Mouse (Mus musculus) cerebellum, adult 9-11 months (tissue): ENCODE data around the gene Hrh3.

Experiments used
- DNase-seq: peaks from one replicate; pipeline ENCODE4 v3.0.0; 2022

Gene Hrh3

GRCm38 (mm10) chr2:180105441-180106190 is 1.3 kb upstream of the Hrh3 start:
- peak; percentile 69 for DNase-seq

DNA sequence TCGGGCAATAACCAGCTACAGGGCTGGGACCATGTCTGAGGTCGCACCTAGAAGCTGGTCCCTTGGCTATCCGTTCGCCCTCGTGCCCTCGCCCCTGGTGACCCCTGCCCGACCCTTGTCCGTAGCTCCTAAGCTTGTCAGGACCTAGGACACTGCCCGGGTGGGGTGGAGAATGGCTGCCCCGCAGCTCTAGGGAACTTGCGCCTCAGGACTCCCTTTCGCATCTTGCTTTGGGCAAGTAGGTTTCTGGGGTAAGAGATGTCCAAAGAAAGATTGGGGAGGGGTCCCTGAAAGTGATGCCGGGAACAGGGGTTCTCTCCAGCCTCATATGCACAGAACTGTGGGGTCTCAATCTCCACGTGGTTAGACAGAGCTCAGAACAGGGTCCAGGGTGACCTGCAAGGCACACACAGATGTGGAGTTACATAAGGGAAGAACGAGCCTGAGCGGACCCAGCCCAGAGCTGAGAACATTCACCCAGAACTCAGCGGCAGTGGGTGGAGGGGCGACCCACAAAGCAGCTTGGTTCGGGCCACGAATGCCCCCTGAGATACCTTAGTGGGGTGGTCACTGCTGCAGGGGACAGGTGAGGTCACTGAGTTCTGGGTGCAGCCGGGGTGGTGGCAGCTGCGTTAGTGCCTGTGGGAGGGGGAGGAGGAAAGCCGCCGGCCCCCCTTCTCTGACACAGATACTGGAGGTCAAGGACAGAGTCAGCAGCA is 530 bp upstream of the Hrh3 start:
- DNase-seq: peak; percentile 69

DNA sequence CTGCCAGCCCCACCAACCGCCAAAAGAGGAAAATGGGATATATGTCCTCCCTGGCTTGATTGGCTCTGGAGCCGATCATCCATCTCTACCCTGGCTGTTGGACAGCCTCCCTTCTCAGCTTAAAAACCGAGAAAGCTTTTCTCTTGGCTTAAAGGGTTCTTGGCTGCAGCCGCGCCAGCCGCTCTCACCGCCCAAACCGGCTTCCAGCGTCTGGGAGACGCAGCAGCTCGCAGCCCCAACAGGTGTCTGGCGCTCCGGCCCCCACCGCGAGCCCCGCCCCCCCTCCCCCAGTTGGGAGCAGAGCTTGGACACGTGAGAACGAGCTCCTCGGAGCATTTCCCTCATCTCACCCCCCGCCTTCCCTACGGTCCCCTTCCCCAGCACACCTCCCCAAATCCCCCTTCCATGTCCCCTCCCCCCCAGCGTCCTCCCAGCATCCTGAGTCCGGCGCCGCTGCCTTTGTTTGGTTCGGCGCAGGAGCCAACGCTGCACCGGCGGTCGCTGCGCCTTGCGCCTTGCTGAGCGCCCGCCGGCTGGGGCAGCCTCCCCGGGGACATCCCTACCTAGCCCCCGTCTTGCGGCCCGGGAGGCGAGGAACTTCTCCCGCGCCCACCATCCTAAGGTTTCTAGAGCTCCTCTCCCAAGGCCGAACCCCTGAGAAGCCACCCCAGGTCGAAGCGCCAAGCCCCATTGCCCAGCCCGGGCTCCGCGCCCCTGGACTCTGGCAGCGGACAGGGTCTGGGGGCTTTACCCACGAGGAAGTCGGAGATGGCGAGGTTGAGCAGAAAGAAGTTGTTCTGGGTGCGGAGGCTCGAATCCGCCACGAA is 924 bp downstream of the Hrh3 start:
- DNase-seq: peak; percentile 60

DNA sequence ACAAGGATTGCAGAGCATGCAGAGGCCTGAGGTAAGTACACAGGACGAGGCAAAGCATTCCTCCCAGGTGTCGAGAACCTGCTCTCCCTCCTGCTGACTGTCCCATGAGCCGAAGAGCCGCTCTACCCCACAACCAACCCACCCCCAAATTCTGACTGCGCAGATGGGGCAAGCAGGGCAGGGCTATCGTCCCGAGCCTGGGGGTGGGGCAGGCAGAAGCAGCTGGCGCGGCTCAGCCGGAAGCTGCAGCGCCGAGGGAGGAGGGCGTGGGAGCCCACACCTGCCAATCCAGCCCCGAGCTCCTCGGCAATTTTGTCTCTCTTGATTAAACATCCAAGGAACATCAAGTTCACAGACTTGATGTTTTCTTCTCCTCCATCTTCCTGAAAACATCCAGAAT is 4.8 kb downstream of the Hrh3 start:
- no peak for DNase-seq

GRCm38 (mm10) chr2:180098167-180098566 is 6.1 kb downstream of the Hrh3 start:
- no peak for DNase-seq

DNA sequence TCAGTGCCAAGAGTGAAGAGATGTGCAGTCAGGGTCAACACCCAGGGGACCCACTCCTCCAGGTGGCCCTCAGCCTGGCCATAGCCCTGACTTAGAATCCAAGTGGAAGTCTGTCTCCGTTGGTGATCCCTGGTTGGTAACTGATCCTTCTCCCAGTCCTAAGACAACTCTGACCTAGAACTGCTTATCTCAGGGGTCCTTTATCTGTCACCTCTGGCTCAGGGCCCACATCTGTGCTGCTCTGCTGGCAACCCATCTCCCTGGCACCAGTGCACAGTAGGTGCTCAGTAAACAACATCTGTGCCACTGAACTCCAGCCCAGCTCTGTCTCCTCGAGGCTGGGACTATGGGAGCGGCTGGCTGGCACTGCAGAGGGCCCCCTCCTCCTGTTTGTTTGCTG is 6.7 kb downstream of the Hrh3 start:
- no peak for DNase-seq

- DNase-seq: no peak
Observed at GRCm38 (mm10) chr2:180095711-180096110, 8.6 kb downstream of the Hrh3 start.

DNA sequence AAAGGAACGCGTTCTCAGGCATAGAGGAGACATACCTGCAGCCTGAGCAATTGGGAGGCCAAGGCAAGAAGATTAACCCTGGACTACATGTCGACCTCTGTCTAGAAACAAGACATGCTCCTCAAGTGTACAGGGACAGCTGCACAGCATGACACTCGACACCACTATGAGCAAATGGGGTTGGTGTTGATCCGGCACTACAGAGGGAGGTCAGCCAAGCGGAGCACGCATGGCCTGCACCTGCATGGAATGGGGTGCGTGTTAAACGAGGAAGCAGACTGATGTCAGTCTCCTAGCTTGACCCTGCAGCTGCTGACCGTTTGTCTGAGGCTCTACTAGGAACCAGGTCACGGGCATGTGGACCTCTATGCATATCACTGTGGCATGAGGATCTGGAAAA is 14.0 kb downstream of the Hrh3 start:
- DNase-seq: no peak

DNA sequence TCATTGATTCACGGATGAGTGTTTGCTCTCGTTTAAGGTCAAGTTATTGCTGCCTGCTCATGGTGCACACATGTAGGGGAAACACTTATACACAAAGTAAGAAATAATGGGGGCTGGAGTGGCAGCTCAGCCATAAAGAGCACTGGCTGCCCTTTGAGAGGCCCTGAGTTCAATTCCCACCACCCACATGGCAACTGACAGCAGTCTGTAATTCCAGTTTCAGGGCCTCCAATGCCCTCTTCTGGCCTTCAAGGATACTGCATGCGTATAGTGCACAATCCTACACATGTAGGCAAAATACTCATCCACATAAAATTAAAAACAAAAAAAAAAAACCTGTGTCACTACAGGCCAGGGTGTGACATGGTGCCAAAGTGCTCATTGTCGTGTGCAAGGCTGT is 16.8 kb downstream of the Hrh3 start:
- DNase-seq: no peak

- DNase-seq: no peak
Observed at GRCm38 (mm10) chr2:180086637-180087027, 17.7 kb downstream of the Hrh3 start.

- no peak for DNase-seq
Observed at GRCm38 (mm10) chr2:180085926-180086636, 18.2 kb downstream of the Hrh3 start.

GRCm38 (mm10) chr2:180084565-180084964 is 19.7 kb downstream of the Hrh3 start:
- no peak for DNase-seq

- no peak for DNase-seq
Observed at GRCm38 (mm10) chr2:180083063-180083462, 21.2 kb downstream of the Hrh3 start.

GRCm38 (mm10) chr2:180080680-180081079 is 23.6 kb downstream of the Hrh3 start:
- no peak for DNase-seq

- DNase-seq: no peak
Observed at GRCm38 (mm10) chr2:180077622-180078021, 26.7 kb downstream of the Hrh3 start.

DNA sequence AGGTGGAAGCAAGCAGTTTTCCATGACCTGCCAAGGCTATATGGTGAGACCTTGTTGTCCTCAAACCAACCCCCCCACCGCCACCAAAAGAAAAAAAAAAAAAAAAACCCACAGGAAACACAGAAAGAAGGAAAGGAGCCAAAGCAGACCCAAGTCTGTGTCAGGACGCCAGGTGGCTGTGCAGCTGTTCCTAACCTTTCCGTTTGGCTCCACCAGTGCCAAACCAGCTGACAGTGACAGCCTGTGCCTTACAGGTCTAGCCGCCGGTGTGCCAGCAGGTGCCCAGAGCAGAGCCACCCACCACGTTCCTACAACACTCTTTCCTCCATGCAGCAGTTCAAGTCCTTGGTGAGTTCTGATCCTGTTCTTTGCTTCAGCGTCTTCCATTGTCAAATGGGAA is 31.4 kb downstream of the Hrh3 start:
- DNase-seq: no peak

- peak; percentile 29 for DNase-seq
Observed at GRCm38 (mm10) chr2:180071671-180072070, 32.6 kb downstream of the Hrh3 start.

- DNase-seq: peak; percentile 96
Observed at GRCm38 (mm10) chr2:180070481-180071453, 33.5 kb downstream of the Hrh3 start, which contains the start of gene Mtg2. Gene Mtg2, plus strand, starts transcription at chr2:180070588.

DNA sequence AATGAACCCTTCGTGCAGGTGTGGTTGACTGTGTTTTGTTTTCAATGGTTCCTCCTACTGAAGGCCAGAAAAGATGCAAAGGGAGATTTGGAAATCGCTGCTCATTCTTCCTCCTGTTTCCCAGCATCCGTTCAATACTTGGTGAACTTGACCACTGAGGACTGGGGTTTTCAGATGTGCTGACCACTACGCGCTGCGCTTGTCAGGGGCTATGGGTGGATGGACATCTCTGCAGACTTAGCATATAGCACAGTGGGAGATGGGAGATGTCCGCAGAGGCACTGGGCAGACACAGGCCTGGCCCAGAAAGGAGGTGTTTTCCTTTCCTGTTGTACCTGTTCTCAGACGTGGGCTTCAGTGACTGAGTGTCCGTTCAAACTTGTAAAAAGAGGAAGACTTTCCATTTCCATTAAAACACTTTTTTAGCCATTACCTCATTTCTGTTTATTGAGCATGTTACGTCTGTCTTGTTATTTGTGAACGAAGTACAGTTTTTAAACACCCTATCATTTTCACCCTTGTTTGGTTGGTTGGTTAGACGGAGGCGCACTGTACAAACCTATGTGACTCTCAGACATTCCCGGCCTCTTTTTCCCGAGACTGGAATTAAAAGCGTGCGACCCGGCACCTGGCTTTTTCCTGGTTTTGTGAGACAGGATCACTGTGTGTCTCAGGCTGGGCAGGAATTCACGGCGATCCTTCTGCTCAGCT is 34.4 kb downstream of the Hrh3 start:
- DNase-seq: no peak

GRCm38 (mm10) chr2:180063338-180064131 is 40.8 kb downstream of the Hrh3 start:
- DNase-seq: no peak
